Mouse (Mus musculus): ENCODE results near the gene Chchd3. TPM values are rescaled to one million over a fixed set of nuclear protein-coding genes. Genes with fewer than 3 reads are reported as not detected.

Chchd3 gene
- polyA plus RNA-seq, 1 experiment from 2014 or later, result 78.8 TPM

DNA sequence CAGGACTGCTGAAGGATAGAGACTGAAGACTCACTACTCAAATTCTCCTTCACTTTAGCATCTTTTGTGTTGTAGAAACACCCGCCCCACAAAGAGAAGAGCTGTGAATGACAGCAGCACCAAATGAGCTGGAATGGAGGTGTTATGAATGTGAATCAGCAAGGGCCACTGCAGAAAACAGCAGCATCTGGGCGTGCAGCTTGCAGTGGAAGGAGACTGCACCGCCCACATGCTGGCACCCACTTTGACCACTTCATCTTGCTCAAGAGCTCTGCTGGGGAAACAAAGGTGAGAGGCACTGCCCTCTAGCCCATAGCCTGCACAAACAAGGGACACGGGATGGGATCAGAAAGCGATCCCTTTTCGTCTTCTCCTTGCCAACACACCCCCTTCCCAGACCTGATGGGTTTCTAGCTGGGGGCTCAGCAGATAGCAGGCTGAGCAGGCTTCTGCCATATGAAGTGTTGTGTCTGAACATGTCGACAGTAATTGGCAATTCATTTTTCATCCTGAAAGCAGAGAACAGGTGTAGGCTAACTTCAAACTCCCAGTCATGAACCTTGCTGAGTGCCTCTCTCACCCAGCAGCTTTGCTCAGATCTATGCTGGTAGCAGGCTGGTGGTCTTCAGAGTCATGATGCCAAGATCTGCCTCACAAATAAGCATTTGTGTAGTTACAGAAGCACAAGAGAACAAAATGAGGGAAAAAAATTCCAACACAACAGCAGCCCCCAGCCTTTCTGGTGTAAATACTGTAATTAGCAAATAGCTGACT lies 222.7 kb downstream of the Chchd3 start:
- Histone ChIP-seq H3K27ac (ENCODE audit: low read depth) (no peak overlapping the region), H3K4me1 (ENCODE audit: insufficient read depth) (no peaks in the 10 kb centered on the region), H3K4me3 (ENCODE audit: low read depth, low read length) (no peak overlapping the region), H3K36me3 (replicated peaks; ENCODE audit: insufficient read depth, low read length) (0 out of 2 replicates have a peak, but pooled peaks cover 5% of the 10 kb centered on the region), H3K9me3 (ENCODE audit: low read length) (0 out of 2 replicates have a peak, but pooled peaks cover 2% of the 10 kb centered on the region), H3K27me3 (ENCODE audit: insufficient read depth, low read length) (no peaks in the 10 kb centered on the region), H3K4me2 (ENCODE audit: low read depth, low read length) (no peak overlapping the region), H3K9ac (replicated peaks) (no peak overlapping the region)
- TF ChIP-seq CTCF (IDR thresholded peaks at IDR 0.05; ENCODE audit: low read depth), result no peak
- no peak for TF ChIP-seq EP300 (IDR thresholded peaks at IDR 0.05; ENCODE audit: low read depth)
- WGBS (ENCODE audit: insufficient replicate concordance), result 79% methylated on average over 7 of the region's 7 CpGs
- DNase-seq (no peak), ATAC-seq (no peak)

- H3K9ac ChIP-seq (replicated peaks), result no peak overlapping the region
- H3K4me3 ChIP-seq (ENCODE audit: low read depth, low read length), result no peak overlapping the region
- WGBS (ENCODE audit: insufficient replicate concordance), result 82% methylated on average over 12 of the region's 12 CpGs
- no peak overlapping the region for H3K4me2 ChIP-seq (ENCODE audit: low read depth, low read length)
- DNase-seq (no peak), ATAC-seq (no peak)
- no peak for TF ChIP-seq CTCF (IDR thresholded peaks at IDR 0.05; ENCODE audit: low read depth)
- no peak for TF ChIP-seq EP300 (IDR thresholded peaks at IDR 0.05; ENCODE audit: low read depth)
- 0 out of 2 replicates have a peak, but pooled peaks cover 3% of the 10 kb centered on the region for H3K36me3 ChIP-seq (replicated peaks; ENCODE audit: insufficient read depth, low read length)
- H3K9me3 ChIP-seq (ENCODE audit: low read length), result no peaks in the 10 kb centered on the region
- H3K4me1 ChIP-seq (ENCODE audit: insufficient read depth), result no peaks in the 10 kb centered on the region
- peak overlapping the region; percentile 18; the same call in 1 of the 2 replicates for H3K27ac ChIP-seq (ENCODE audit: low read depth)
- no peaks in the 10 kb centered on the region for H3K27me3 ChIP-seq (ENCODE audit: insufficient read depth, low read length)
These were observed 236.0 kb downstream of the Chchd3 start for GRCm38 (mm10) chr6:32823856-32824620.

GRCm38 (mm10) chr6:32818961-32819360 lies 241.1 kb downstream of the Chchd3 start:
- Histone ChIP-seq H3K4me1 (ENCODE audit: insufficient read depth) (no peaks in the 10 kb centered on the region), H3K9ac (replicated peaks) (no peak overlapping the region), H3K27me3 (ENCODE audit: insufficient read depth, low read length) (no peaks in the 10 kb centered on the region), H3K36me3 (replicated peaks; ENCODE audit: insufficient read depth, low read length) (peaks cover 3% of the 10 kb centered on the region; the same call in 1 of the 2 replicates), H3K27ac (ENCODE audit: low read depth) (no peak overlapping the region), H3K4me3 (ENCODE audit: low read depth, low read length) (no peak overlapping the region), H3K4me2 (ENCODE audit: low read depth, low read length) (no peak overlapping the region), H3K9me3 (ENCODE audit: low read length) (no peaks in the 10 kb centered on the region)
- TF ChIP-seq EP300 (IDR thresholded peaks at IDR 0.05; ENCODE audit: low read depth), result no peak
- no peak for TF ChIP-seq CTCF (IDR thresholded peaks at IDR 0.05; ENCODE audit: low read depth)
- DNase-seq (no peak), ATAC-seq (no peak)
- 90% methylated on average over 4 of the region's 4 CpGs for WGBS (ENCODE audit: insufficient replicate concordance)

DNA sequence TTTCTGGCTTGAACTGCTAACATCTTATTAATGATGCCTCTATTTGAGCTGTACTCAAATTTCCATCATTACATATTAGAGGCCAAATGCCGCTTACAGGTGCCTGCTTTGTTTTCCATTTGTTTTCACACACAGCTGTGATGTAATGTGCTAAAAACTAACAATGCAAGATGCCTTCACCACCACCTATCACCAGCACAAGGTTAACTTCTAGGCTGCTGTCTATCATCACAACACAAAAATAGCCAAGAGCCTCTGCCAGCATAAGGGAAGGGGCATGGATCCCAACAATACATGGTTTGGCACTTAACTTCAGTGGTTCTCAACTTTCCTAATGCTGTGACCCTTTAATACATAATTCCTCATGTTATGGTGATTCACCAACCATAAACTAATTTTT lies 251.3 kb downstream of the Chchd3 start:
- Histone ChIP-seq H3K36me3 (replicated peaks; ENCODE audit: insufficient read depth, low read length) (no peaks in the 10 kb centered on the region), H3K4me2 (ENCODE audit: low read depth, low read length) (no peak overlapping the region), H3K4me1 (ENCODE audit: insufficient read depth) (no peaks in the 10 kb centered on the region), H3K27ac (ENCODE audit: low read depth) (no peak overlapping the region), H3K4me3 (ENCODE audit: low read depth, low read length) (no peak overlapping the region), H3K9me3 (ENCODE audit: low read length) (no peaks in the 10 kb centered on the region), H3K27me3 (ENCODE audit: insufficient read depth, low read length) (no peaks in the 10 kb centered on the region), H3K9ac (replicated peaks) (no peak overlapping the region)
- 94% methylated on average over 1 of the region's 1 CpGs for WGBS (ENCODE audit: insufficient replicate concordance)
- TF ChIP-seq EP300 (IDR thresholded peaks at IDR 0.05; ENCODE audit: low read depth) (no peak), CTCF (IDR thresholded peaks at IDR 0.05; ENCODE audit: low read depth) (no peak)
- ATAC-seq, result no peak
- DNase-seq, result no peak

- H3K27me3 ChIP-seq (ENCODE audit: insufficient read depth, low read length), result no peaks in the 10 kb centered on the region
- H3K4me3 ChIP-seq (ENCODE audit: low read depth, low read length), result no peak overlapping the region
- 88% methylated on average over 4 of the region's 4 CpGs for WGBS (ENCODE audit: insufficient replicate concordance)
- no peak overlapping the region for H3K4me2 ChIP-seq (ENCODE audit: low read depth, low read length)
- DNase-seq (no peak), ATAC-seq (no peak)
- TF ChIP-seq EP300 (IDR thresholded peaks at IDR 0.05; ENCODE audit: low read depth) (no peak), CTCF (IDR thresholded peaks at IDR 0.05; ENCODE audit: low read depth) (no peak)
- no peak overlapping the region for H3K27ac ChIP-seq (ENCODE audit: low read depth)
- H3K4me1 ChIP-seq (ENCODE audit: insufficient read depth), result no peaks in the 10 kb centered on the region
- peaks cover 6% of the 10 kb centered on the region; the same call in 1 of the 2 replicates for H3K36me3 ChIP-seq (replicated peaks; ENCODE audit: insufficient read depth, low read length)
- no peaks in the 10 kb centered on the region for H3K9me3 ChIP-seq (ENCODE audit: low read length)
- H3K9ac ChIP-seq (replicated peaks), result no peak overlapping the region
These were observed 252.3 kb downstream of the Chchd3 start for GRCm38 (mm10) chr6:32807771-32808170.

GRCm38 (mm10) chr6:32803646-32804045 lies 256.4 kb downstream of the Chchd3 start:
- H3K27me3 ChIP-seq (ENCODE audit: insufficient read depth, low read length), result no peaks in the 10 kb centered on the region
- no peak for ATAC-seq
- no peaks in the 10 kb centered on the region for H3K4me1 ChIP-seq (ENCODE audit: insufficient read depth)

More at GRCm38 (mm10) chr6:32803646-32804045, 256.4 kb downstream of the Chchd3 start:
- Histone ChIP-seq H3K9ac (replicated peaks) (no peak overlapping the region), H3K4me2 (ENCODE audit: low read depth, low read length) (no peak overlapping the region), H3K9me3 (ENCODE audit: low read length) (no peaks in the 10 kb centered on the region), H3K36me3 (replicated peaks; ENCODE audit: insufficient read depth, low read length) (peaks cover 13% of the 10 kb centered on the region), H3K27ac (ENCODE audit: low read depth) (no peak overlapping the region), H3K4me3 (ENCODE audit: low read depth, low read length) (no peak overlapping the region)
- DNase-seq, result no peak
- WGBS (ENCODE audit: insufficient replicate concordance), result 85% methylated on average over 4 of the region's 4 CpGs
- TF ChIP-seq EP300 (IDR thresholded peaks at IDR 0.05; ENCODE audit: low read depth) (no peak), CTCF (IDR thresholded peaks at IDR 0.05; ENCODE audit: low read depth) (no peak)
